ENCODE assay signal across 18 mouse cellular contexts in the genomic region with DNA sequence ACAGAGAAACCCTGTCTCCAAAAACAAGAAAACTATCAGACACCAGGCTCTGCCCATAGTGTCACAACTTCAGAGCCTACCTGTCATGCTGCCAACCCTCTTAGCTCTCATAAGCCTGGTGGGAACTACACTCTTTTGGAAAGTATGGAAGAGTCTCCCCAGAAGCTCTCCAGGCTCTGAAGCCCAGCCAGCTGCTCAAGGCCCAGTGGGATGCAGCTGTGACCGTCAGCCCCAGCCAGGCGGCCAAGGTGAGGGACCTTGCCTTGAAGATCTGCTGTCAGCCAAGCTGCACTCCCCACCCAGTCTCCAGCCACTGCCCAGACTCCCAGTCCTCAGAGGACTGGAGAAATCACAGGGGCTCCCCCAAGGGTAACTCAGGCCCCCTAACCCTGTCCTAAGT. TPM values are rescaled to one million over a fixed set of nuclear protein-coding genes. Genes with fewer than 3 reads are reported as not detected.
A peak's percentile ranks its signal among the peaks of the same experiment; 100 is the strongest.
DNase-seq lines count a peak whose midpoint lies in the region; ATAC-seq and TF ChIP-seq lines count a peak whose summit lies in the region.
"Had no signal": no experiment of that assay in that cellular context is flagged by ENCODE, and none has a peak within 500 bp of the region (broad histone marks: within the 10 kb centered on the region; RNA-seq: fewer than 3 reads in every experiment).

No protein-coding gene starts in this region.

- ATAC-seq in heart, embryonic 15.5 days (replicated peaks; ENCODE audit: insufficient number of reproducible peaks, insufficient read depth, low FRiP score, low read depth): no peak
- no peak for ATAC-seq in megakaryocyte, adult 5-6 weeks (ENCODE audit: poor library complexity, severe bottlenecking)
- ATAC-seq: forebrain, embryonic 15.5 days; inflammation-experienced regulatory T-cells, adult 6 months; midbrain, embryonic 13.5 days had no signal

- H3K4me2 ChIP-seq in heart, embryonic 15.5 days: 0 out of 2 replicates have a peak overlapping the region, but pooled peaks have one; percentile 13
- H3K4me2 ChIP-seq: forebrain, embryonic 15.5 days; limb, embryonic 15.5 days; lung, embryonic 15.5 days; midbrain, embryonic 13.5 days had no signal

- no peak overlapping the region for H3K4me3 ChIP-seq in gastrocnemius, adult 2 months
- no peak overlapping the region for H3K4me3 ChIP-seq in heart, embryonic 15.5 days
- H3K4me3 ChIP-seq in megakaryocyte, embryonic 14.5 days (replicated peaks): peak overlapping the region; percentile 59
- H3K4me3 ChIP-seq: erythroblast, embryonic 14.5 days; forebrain, embryonic 15.5 days; limb, embryonic 15.5 days; lung, embryonic 15.5 days; midbrain, embryonic 13.5 days had no signal

- peaks cover 26% of the 10 kb centered on the region for H3K4me1 ChIP-seq in heart, embryonic 15.5 days (replicated peaks)
- H3K4me1 ChIP-seq in megakaryocyte, embryonic 14.5 days: peaks cover 60% of the 10 kb centered on the region

- H3K27me3 ChIP-seq in heart, embryonic 15.5 days: no peaks in the 10 kb centered on the region
- no peaks in the 10 kb centered on the region for H3K27me3 ChIP-seq in megakaryocyte, embryonic 14.5 days (replicated peaks)
- H3K27me3 ChIP-seq: forebrain, embryonic 15.5 days; limb, embryonic 15.5 days; lung, embryonic 15.5 days; midbrain, embryonic 13.5 days had no signal

- no peaks in the 10 kb centered on the region for H3K36me3 ChIP-seq in heart, embryonic 15.5 days
- peaks cover 17% of the 10 kb centered on the region for H3K36me3 ChIP-seq in megakaryocyte, embryonic 14.5 days (replicated peaks; ENCODE audit: low read length)
- H3K36me3 ChIP-seq: forebrain, embryonic 15.5 days; limb, embryonic 15.5 days; lung, embryonic 15.5 days; midbrain, embryonic 13.5 days had no signal

- H3K9me3 ChIP-seq in heart, embryonic 15.5 days (replicated peaks): no peaks in the 10 kb centered on the region
- H3K9me3 ChIP-seq in megakaryocyte, embryonic 14.5 days: no peaks in the 10 kb centered on the region
- H3K9me3 ChIP-seq: forebrain, embryonic 15.5 days; limb, embryonic 15.5 days; lung, embryonic 15.5 days had no signal

- no peak for TF ChIP-seq CTCF in gastrocnemius, adult 2 months (IDR thresholded peaks at IDR 0.05)

- peak overlapping the region; percentile 62 for H3K27ac ChIP-seq in gastrocnemius, adult 2 months
- H3K27ac ChIP-seq in heart, embryonic 15.5 days: no peak overlapping the region; the same call in 1 of the 2 replicates
- H3K27ac ChIP-seq: forebrain, embryonic 15.5 days; limb, embryonic 15.5 days; lung, embryonic 15.5 days; macrophage; midbrain, embryonic 13.5 days had no signal

- peak; percentile 36 for DNase-seq in gastrocnemius, adult 2 months
- no peak for DNase-seq in gastrocnemius, postnatal 4 days (ENCODE audit: low spot score in 2 of 2)
- no peak for DNase-seq in heart, adult 8-10 months (ENCODE audit: low spot score)
- peak; percentile 27 for DNase-seq in adrenal gland, postnatal 25 days
- no peak for DNase-seq in cerebellum, adult 11 months
- DNase-seq: cerebellum, adult 2 months; layer of hippocampus, postnatal 36 days; right cerebral cortex, postnatal 14 days had no signal

- intact Hi-C loops in gastrocnemius, adult 2 months (cut with DNase I): loop anchor here (10.0 kb wide), 2 partner anchors 115 to 515 kb away; a partner anchor contains a TSS

- H3K9ac ChIP-seq in heart, embryonic 15.5 days: no peak overlapping the region
- H3K9ac ChIP-seq: forebrain, embryonic 15.5 days; limb, embryonic 15.5 days; lung, embryonic 15.5 days; midbrain, embryonic 13.5 days had no signal

- 66% methylated on average over 2 of the region's 2 CpGs for WGBS in heart, embryonic 15.5 days

RNA-seq across cellular contexts. Expression of a gene that starts 5.1 kb away (rescaled TPM):
- total RNA-seq in gastrocnemius, adult 2 months (2021): 10 to 100 TPM; 20.3 to 24.8 TPM
- 10 to 100 TPM; 70.8 to 75.2 TPM for total RNA-seq in gastrocnemius, postnatal 4 days (2021)
- 51.2 and 53.1 TPM in 2 replicates for polyA plus RNA-seq in heart, embryonic 15.5 days (2015; fragmentation: Nextera tagmentation; extraction: Ambion mirVana)
- total RNA-seq in heart, adult 8-10 months (2022): 10 to 100 TPM; 40.4 to 48.0 (median 47.1) TPM
- 20.6 and 43.4 TPM in 2 replicates for polyA plus RNA-seq in megakaryocyte, embryonic 14.5 days (2012; ENCODE audit: insufficient read depth, low replicate concordance)
- 14.8 and 16.2 TPM in 2 replicates for total RNA-seq in megakaryocyte, adult 5-6 weeks (2015)
- total RNA-seq in megakaryocyte, adult 5-6 weeks (2017): 40.0 and 47.9 TPM in 2 replicates
- 90.7 and 124 TPM in 2 replicates for total RNA-seq in adrenal gland, postnatal 25 days (2021)

Comparison
In these comparisons a context has a peak if more than half of its experiments do, and no peak if none do; other contexts are left out.
1. DNase-seq: peak in gastrocnemius, adult 2 months (single experiment) and adrenal gland, postnatal 25 days (single experiment); none in gastrocnemius, postnatal 4 days (0 of 2), heart, adult 8-10 months (single experiment) and cerebellum, adult 11 months (single experiment).